Comparison of ENCODE assay signal across 19 mouse cellular contexts in the genomic region with DNA sequence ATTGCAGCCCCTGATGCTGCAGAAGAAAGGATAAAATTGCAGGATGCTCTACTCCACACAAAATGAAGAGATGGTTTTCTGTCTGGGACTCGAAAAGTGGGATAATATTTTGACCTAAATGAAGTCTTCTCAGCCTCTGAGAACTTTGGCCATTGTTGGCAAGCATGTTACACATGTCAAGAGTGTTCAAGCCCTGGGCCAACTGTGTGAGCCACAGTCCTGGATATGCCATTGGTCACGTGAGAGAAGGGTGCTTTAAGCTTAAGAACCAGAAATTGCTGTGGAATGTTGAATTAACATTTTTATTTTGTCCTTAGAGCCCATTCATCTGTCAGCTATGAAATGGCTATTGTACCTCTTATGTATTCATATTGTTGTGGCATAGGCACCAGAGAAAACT.
"Had no signal": no experiment of that assay in that cellular context is flagged by ENCODE, and none has a peak within 500 bp of the region (broad histone marks: within the 10 kb centered on the region; RNA-seq: fewer than 3 reads in every experiment).

No protein-coding gene starts in this region.

- H3K27ac ChIP-seq: limb, embryonic 10.5 days; limb, embryonic 13.5 days; liver, embryonic 14.5 days; macrophage; stomach, postnatal 0 days had no signal

- ATAC-seq: intestine, embryonic 16.5 days; liver, postnatal 0 days; lung, postnatal 0 days had no signal

- H3K9me3 ChIP-seq: limb, embryonic 10.5 days; limb, embryonic 13.5 days had no signal

- H3K4me2 ChIP-seq: limb, embryonic 13.5 days; lung, embryonic 14.5 days had no signal

- H3K9ac ChIP-seq: limb, embryonic 13.5 days; liver, embryonic 14.5 days; liver, postnatal 0 days; lung, embryonic 14.5 days had no signal

- DNase-seq: kidney, adult 18-20 months; kidney, adult 9 months; kidney, postnatal 14 days; liver; liver, postnatal 0 days; right cerebral cortex, adult 18-20 months; right cerebral cortex, postnatal 14 days; right cerebral cortex, postnatal 4 days; thymus, adult 2 months; thymus, postnatal 14 days; thymus, postnatal 4 days had no signal

- H3K4me3 ChIP-seq: limb, embryonic 10.5 days; limb, embryonic 13.5 days had no signal

- H3K4me1 ChIP-seq: limb, embryonic 10.5 days; limb, embryonic 13.5 days had no signal

- H3K36me3 ChIP-seq: limb, embryonic 10.5 days; limb, embryonic 13.5 days had no signal

- H3K27me3 ChIP-seq: limb, embryonic 13.5 days had no signal
